Mouse (Mus musculus) erythroblast, embryonic 14.5 days (primary cell): ENCODE data around the gene Grhl3.

Experiments
- GATA1 ChIP-seq: IDR thresholded peaks from 2 replicates; pipeline ENCODE4 v1.6.1; 2012; ENCODE audit warnings: low read length, inconsistent platforms, mixed read lengths
- TAL1 ChIP-seq: IDR thresholded peaks from 3 replicates; pipeline ENCODE4 v1.6.1; 2012; ENCODE audit warnings: low read length, inconsistent platforms, mixed read lengths

DNA sequence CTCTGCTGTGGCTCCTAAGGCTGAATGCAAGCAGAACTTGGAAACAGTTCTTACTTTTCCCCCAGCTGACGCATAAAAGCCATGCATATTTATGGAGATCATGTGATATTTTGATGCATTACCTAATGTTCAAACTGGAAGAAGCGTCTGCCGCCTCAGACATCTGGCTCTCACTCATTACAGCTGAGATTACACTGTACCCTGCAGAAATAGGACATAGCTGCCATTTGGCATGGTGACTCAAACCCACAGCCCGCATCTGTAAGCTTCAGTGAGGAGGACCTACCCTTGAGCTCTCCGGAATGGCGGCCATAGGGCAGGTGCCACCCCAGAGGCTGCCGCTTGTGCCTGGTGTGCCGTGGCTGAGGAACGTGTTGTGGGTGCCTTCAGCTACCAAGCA is 42.2 kb downstream of the Grhl3 start:
- TF ChIP-seq GATA1 (no peak), TAL1 (no peak)
